Mouse (Mus musculus) kidney, postnatal 0 days (tissue): Measurements from ENCODE around the gene Rin2. TPM values are rescaled to one million over a fixed set of nuclear protein-coding genes. Genes with fewer than 3 reads are reported as not detected.

Experiments used
- ATAC-seq: fragments of 200-750 bp; cut with Nextera tagmentation; replicated peaks from 2 replicates; pipeline ENCODE4 v1.8.0; 2017; ENCODE audit warnings: low read depth, moderate number of reproducible peaks, moderate TSS enrichment, moderate library complexity; ENCODE audit not compliant: low FRiP score
- DNase-seq: peaks from one replicate; pipeline ENCODE4 v3.0.0-alpha.2; 2016; ENCODE audit warnings: low spot score
- H3K27ac ChIP-seq: fragments of 300-500 bp; sonication (generic); 2 replicates; pipeline ENCODE4 v1.5.1; 2014; ENCODE audit warnings: mild to moderate bottlenecking
- H3K27me3 ChIP-seq: fragments of 300-500 bp; sonication (generic); 2 replicates; pipeline ENCODE4 v1.6.1; 2014; ENCODE audit warnings: low read length, mixed read lengths; ENCODE audit not compliant: insufficient read depth
- H3K36me3 ChIP-seq: fragments of 300-500 bp; sonication (generic); 2 replicates; pipeline ENCODE4 v1.6.1; 2014; ENCODE audit warnings: low read length, mixed read lengths; ENCODE audit not compliant: insufficient read depth
- H3K4me1 ChIP-seq: fragments of 300-500 bp; sonication (generic); replicated peaks from 2 replicates; pipeline ENCODE4 v1.6.1; 2014; ENCODE audit warnings: antibody characterized with exemption, low read length, mixed read lengths; ENCODE audit not compliant: insufficient read depth
- H3K4me2 ChIP-seq: fragments of 300-500 bp; sonication (generic); 2 replicates; pipeline ENCODE4 v1.6.1; 2014; ENCODE audit warnings: mild to moderate bottlenecking, low read length, moderate library complexity, mixed read lengths
- H3K4me3 ChIP-seq: fragments of 300-500 bp; sonication (generic); replicated peaks from 2 replicates; pipeline ENCODE4 v1.5.1; 2014; ENCODE audit warnings: low read depth, low read length
- H3K9ac ChIP-seq: fragments of 300-500 bp; sonication (generic); 2 replicates; pipeline ENCODE4 v1.6.1; 2014; ENCODE audit warnings: low read depth, low read length
- H3K9me3 ChIP-seq: fragments of 300-500 bp; sonication (generic); replicated peaks from 2 replicates; pipeline ENCODE4 v1.6.1; 2016; ENCODE audit warnings: low read length, inconsistent platforms, mixed read lengths
- CTCF ChIP-seq: IDR thresholded peaks from 2 replicates; pipeline ENCODE4 v1.5.1; 2016; ENCODE audit warnings: antibody characterized with exemption, low read depth, mild to moderate bottlenecking, moderate library complexity
- WGBS: fragments of 180-500 bp; shearing (Covaris S2); extraction: QIAGEN DNeasy Blood & Tissue Kit; methylation state at CpG from one replicate; pipeline ENCODE4 v1.1.7; 2014; 5-methylcytosine and 5-hydroxymethylcytosine counted together
- polyA plus RNA-seq: library from polyadenylated mRNA; unstranded; fragments of >200 nt; fragmentation: Nextera tagmentation; extraction: Ambion mirVana; gene quantifications from 2 replicates; pipeline ENCODE4 v1.2.1, GENCODE M21; 2015

Rin2 gene
- polyA plus RNA-seq, 1 experiment from 2014 or later, result 23.8 TPM

- DNase-seq, result no peak
- Histone ChIP-seq H3K27me3 (no peaks in the 10 kb centered on the region), H3K9ac (no peak overlapping the region), H3K4me3 (no peak overlapping the region), H3K36me3 (0 out of 2 replicates have a peak, but pooled peaks cover 4% of the 10 kb centered on the region), H3K27ac (no peak overlapping the region), H3K9me3 (no peaks in the 10 kb centered on the region), H3K4me2 (no peak overlapping the region), H3K4me1 (no peaks in the 10 kb centered on the region)
- TF ChIP-seq CTCF, result no peak
- 79% methylated on average over 7 of the region's 7 CpGs for WGBS
- no peak for ATAC-seq
These were observed 79.0 kb downstream of the Rin2 start for GRCm38 (mm10) chr2:145753973-145754372.

GRCm38 (mm10) chr2:145755864-145756822 is 81.1 kb downstream of the Rin2 start:
- Histone ChIP-seq H3K4me2 (no peak overlapping the region), H3K36me3 (0 out of 2 replicates have a peak, but pooled peaks cover 4% of the 10 kb centered on the region), H3K9me3 (no peaks in the 10 kb centered on the region), H3K9ac (no peak overlapping the region), H3K4me1 (no peaks in the 10 kb centered on the region), H3K27me3 (no peaks in the 10 kb centered on the region), H3K4me3 (no peak overlapping the region), H3K27ac (no peak overlapping the region)
- no peak for TF ChIP-seq CTCF
- DNase-seq, result no peak
- ATAC-seq, result peak; percentile 57; the same call in 1 of the 2 replicates
- 61% methylated on average over 12 of the region's 12 CpGs for WGBS

DNA sequence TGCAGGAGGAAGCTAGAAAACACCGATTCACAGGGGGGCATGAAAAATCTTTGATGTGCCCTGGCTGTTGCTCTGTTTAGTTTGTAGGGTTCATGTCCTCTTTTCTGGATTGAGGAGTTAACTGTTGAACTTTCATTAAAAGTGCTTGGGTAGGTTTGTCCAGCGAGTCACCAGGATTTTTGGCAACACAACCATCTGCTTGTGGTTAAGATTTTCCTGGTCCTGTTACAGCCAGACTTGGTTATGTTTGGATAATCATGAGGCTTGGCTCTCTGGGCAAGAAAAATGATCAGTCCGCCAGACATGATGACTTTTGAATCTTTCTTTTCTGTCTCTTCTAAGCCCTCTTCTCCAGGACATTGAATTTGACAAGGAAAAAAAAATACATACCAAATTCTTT is 85.1 kb downstream of the Rin2 start:
- 62% methylated on average over 3 of the region's 3 CpGs for WGBS

DNA sequence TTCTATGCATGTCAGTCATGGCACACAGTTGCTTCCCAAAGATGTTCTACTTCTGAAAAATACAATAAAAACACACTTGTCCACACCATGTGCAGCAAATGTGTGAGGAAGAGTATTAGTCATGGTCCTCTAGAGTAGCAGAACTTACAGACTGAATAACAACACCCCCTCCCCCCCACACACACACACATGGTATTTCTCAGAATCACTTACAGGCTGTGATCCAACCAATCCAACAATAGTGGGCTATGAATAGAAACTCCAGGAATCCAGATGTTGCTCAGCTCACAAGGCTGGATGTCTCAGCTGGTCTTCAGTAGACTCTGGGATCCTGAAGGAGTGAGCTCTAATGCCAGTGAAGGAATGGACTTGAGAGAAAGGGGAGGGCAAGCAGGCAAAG is 86.4 kb downstream of the Rin2 start:
- H3K27ac ChIP-seq, result no peak overlapping the region
- H3K4me2 ChIP-seq, result no peak overlapping the region
- no peak for TF ChIP-seq CTCF
- no peak overlapping the region for H3K4me3 ChIP-seq
- ATAC-seq (no peak), DNase-seq (no peak)
- H3K9me3 ChIP-seq, result no peaks in the 10 kb centered on the region
- H3K9ac ChIP-seq, result no peak overlapping the region
- H3K27me3 ChIP-seq, result no peaks in the 10 kb centered on the region
- no peaks in the 10 kb centered on the region for H3K4me1 ChIP-seq
- H3K36me3 ChIP-seq, result no peaks in the 10 kb centered on the region

More for the DNA sequence above, 85.1 kb downstream of the Rin2 start:
- no peak overlapping the region for H3K4me2 ChIP-seq
- DNase-seq (no peak), ATAC-seq (no peak)
- H3K27me3 ChIP-seq, result no peaks in the 10 kb centered on the region
- no peaks in the 10 kb centered on the region for H3K36me3 ChIP-seq
- H3K4me1 ChIP-seq, result no peaks in the 10 kb centered on the region
- no peak overlapping the region for H3K4me3 ChIP-seq
- no peak overlapping the region for H3K27ac ChIP-seq
- no peak for TF ChIP-seq CTCF
- H3K9me3 ChIP-seq, result no peaks in the 10 kb centered on the region
- no peak overlapping the region for H3K9ac ChIP-seq

- no peaks in the 10 kb centered on the region for H3K36me3 ChIP-seq
- H3K9me3 ChIP-seq, result no peaks in the 10 kb centered on the region
- TF ChIP-seq CTCF, result no peak
- H3K27ac ChIP-seq, result no peak overlapping the region
- DNase-seq, result no peak
- WGBS, result 54% methylated on average over 10 of the region's 10 CpGs
- H3K9ac ChIP-seq, result no peak overlapping the region
- no peaks in the 10 kb centered on the region for H3K4me1 ChIP-seq
- no peak overlapping the region for H3K4me3 ChIP-seq
- ATAC-seq, result no peak
- no peaks in the 10 kb centered on the region for H3K27me3 ChIP-seq
- H3K4me2 ChIP-seq, result no peak overlapping the region
These were observed 94.9 kb downstream of the Rin2 start for GRCm38 (mm10) chr2:145769964-145770363.

DNA sequence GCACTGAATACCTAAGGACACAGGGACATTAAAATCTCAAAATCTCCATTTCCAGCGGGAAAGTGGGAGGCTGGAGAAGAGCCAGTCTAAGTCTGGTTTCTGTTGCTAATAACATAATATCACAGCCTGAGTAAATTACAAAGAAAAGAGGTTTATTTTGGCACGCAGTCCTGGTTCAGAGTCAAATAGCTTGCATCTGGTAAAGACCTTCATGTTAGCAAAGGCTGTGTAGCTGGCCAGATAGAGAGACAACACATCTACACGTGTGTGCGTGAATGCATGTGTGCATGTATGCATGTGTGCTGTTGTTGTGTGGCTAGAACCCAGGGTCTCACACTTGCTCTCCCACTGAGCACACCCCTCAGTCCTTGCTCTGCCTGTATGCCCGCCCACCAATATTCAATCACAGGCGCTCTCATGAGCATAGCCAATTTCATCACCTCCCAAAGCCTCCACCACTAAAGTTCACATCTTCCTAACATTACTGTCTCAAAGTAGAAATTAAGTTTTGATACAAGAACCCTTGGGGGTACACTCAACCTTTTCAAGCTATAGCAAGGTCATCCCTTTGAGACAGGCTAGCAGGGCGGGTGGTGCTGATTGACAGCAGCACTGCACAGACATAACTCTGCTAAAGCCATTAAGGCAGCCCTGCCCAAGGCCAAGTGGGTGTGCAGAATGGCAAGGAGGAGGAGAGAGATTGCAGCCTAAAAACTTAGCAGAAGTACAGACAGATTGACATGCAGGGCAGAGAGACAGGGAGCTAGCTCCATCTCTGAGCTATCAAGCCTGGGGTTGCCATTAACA is 95.9 kb downstream of the Rin2 start:
- Histone ChIP-seq H3K36me3 (no peaks in the 10 kb centered on the region), H3K9me3 (no peaks in the 10 kb centered on the region), H3K27me3 (no peaks in the 10 kb centered on the region), H3K4me3 (no peak overlapping the region), H3K27ac (no peak overlapping the region), H3K9ac (no peak overlapping the region), H3K4me1 (no peaks in the 10 kb centered on the region), H3K4me2 (no peak overlapping the region)
- 66% methylated on average over 7 of the region's 7 CpGs for WGBS
- TF ChIP-seq CTCF, result no peak
- DNase-seq, result peak; percentile 84
- ATAC-seq, result no peak
